Mouse (Mus musculus) MEL (cell line): ENCODE measurements around the gene Fam124a.

ENCODE experiments used
- CTCF ChIP-seq, 3 experiments: IDR thresholded peaks in 2 of 3; conservative IDR thresholded peaks in 1 of 3; 2 replicates each; pipeline ENCODE4 v1.5.1; 2011 to 2012; ENCODE audit warnings: low read length in 3 of 3, low read depth in 2 of 3, mild to moderate bottlenecking in 2 of 3, improper control_type of control experiment in 1 of 3, inconsistent platforms in 1 of 3, mixed read lengths in 1 of 3, moderate library complexity in 1 of 3; ENCODE audit not compliant: control insufficient read depth in 1 of 3, insufficient read depth in 1 of 3, poor library complexity in 1 of 3, severe bottlenecking in 1 of 3
- GABPA ChIP-seq: IDR thresholded peaks from 2 replicates; pipeline ENCODE4 v1.6.1; 2012; ENCODE audit warnings: low read depth, mild to moderate bottlenecking, inconsistent platforms, low read length, improper control_type of control experiment, moderate library complexity
- HCFC1 ChIP-seq: IDR thresholded peaks from 2 replicates; pipeline ENCODE4 v1.6.1; 2012; ENCODE audit warnings: low read depth, mild to moderate bottlenecking, inconsistent platforms, low read length, improper control_type of control experiment, moderate library complexity
- MXI1 ChIP-seq: IDR thresholded peaks from 2 replicates; pipeline ENCODE4 v1.6.1; 2011; ENCODE audit warnings: mild to moderate bottlenecking, low read depth, low read length, improper control_type of control experiment
- UBTF ChIP-seq: IDR thresholded peaks from 2 replicates; pipeline ENCODE4 v1.6.1; 2012; ENCODE audit warnings: low read depth, mild to moderate bottlenecking, inconsistent platforms, low read length, improper control_type of control experiment, moderate library complexity, borderline replicate concordance; ENCODE audit not compliant: insufficient read depth

GRCm38 (mm10) chr14:62553786-62554185, 1.8 kb upstream of the Fam124a start:
- TF ChIP-seq MXI1 (no peak), GABPA (no peak), HCFC1 (no peak), UBTF (no peak), CTCF (IDR thresholded peaks at IDR 0.05 in 2 of 3, conservative IDR thresholded peaks at IDR 0.05 in 1 of 3; ENCODE audit: control insufficient read depth in 1 of 3, insufficient read depth in 1 of 3, low read depth in 2 of 3, low read length in 3 of 3, poor library complexity in 1 of 3, severe bottlenecking in 1 of 3) (no peak)
